Mouse (Mus musculus) bone marrow, adult 2 months (tissue): Measurements from ENCODE around the gene Ube2s. TPM values are rescaled to one million over a fixed set of nuclear protein-coding genes. Genes with fewer than 3 reads are reported as not detected.
"Not testable (repeated sequence)": the region's sequence is repeated elsewhere in the genome, so short reads cannot be mapped to it uniquely, and the experiment has no call there.

Source experiments
- H3K27ac ChIP-seq: fragments of 200-500 bp; 2 replicates; pipeline ENCODE4 v1.5.1; 2012; ENCODE audit warnings: low read depth, mild to moderate bottlenecking, control low read depth, inconsistent platforms, low read length; ENCODE audit not compliant: control insufficient read depth, poor library complexity, insufficient read depth
- H3K4me1 ChIP-seq: fragments of 200-500 bp; 2 replicates; pipeline ENCODE4 v1.6.1; 2011; ENCODE audit warnings: low read length; ENCODE audit not compliant: control insufficient read depth, insufficient read depth
- H3K4me3 ChIP-seq: fragments of 200-500 bp; replicated peaks from 2 replicates; pipeline ENCODE3; 2011; ENCODE audit warnings: mild to moderate bottlenecking, low read depth, low read length, control low read depth; ENCODE audit not compliant: control insufficient read depth
- CTCF ChIP-seq: fragments of 200-500 bp; IDR thresholded peaks from 2 replicates; pipeline ENCODE4 v1.5.1; 2011; ENCODE audit warnings: low read length, control low read depth; ENCODE audit not compliant: control insufficient read depth, insufficient read depth
- POLR2A ChIP-seq: fragments of 200-500 bp; IDR thresholded peaks from 2 replicates; pipeline ENCODE4 v1.6.1; 2011; ENCODE audit warnings: low read depth, mild to moderate bottlenecking, control low read depth, low read length, borderline replicate concordance; ENCODE audit not compliant: control insufficient read depth
- WGBS: fragments of 180-500 bp; shearing (Covaris S2); methylation state at CpG from one replicate; pipeline ENCODE4 v1.1.7; 2018; 5-methylcytosine and 5-hydroxymethylcytosine counted together
- polyA plus RNA-seq: library from polyadenylated mRNA; stranded (reverse); fragments of >200 nt; gene quantifications from 2 replicates; pipeline ENCODE4 v1.2.4, GENCODE M21; 2011; ENCODE audit warnings: low replicate concordance; ENCODE audit not compliant: missing spikeins, insufficient read depth, insufficient read length

Ube2s gene
- polyA plus RNA-seq, 1 experiment, result 367 TPM

DNA sequence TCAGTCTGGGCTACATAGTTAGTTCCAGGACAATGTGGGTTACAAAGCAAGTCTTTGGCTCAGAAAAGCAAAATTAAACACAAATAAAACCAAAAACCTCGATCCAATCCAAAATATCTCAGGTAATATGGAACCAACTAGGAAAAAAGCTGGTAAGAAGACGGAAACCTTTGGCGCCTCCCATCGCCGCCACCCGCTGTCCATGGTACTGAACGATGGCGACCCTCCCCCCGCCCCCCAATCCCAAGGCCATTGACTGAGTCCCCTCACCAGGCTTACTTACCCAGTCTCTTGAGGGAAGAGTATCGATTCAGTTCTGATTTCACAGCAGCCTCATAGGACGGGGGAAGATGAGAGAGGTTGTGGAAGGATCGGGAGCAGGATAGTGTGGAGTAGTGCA lies 18.1 kb upstream of the Ube2s start:
- WGBS, result 13% methylated on average over 12 of the region's 12 CpGs
- Histone ChIP-seq H3K4me3 (no peak overlapping the region), H3K4me1 (no peaks in the 10 kb centered on the region), H3K27ac (no peak overlapping the region)
- TF ChIP-seq POLR2A (no peak), CTCF (no peak)

DNA sequence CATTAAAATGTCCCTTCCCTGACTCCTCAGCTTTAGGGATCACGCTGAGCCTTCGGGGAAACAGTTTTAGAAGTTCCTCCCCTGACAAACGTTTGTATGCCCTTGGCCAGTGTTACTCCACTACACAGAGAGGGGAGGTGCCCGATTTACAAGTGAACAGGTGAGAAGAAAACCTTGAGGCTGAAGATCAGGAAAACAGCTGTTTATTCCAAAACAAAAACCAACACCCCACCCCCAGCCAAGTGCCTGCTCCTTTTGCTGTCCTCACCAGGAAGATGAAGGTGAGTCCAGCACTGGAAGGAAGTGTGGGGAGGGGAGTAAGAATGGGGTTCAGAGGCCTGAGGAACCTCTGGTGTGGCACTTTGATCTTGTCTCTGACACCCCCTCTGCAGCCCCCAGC lies 13.0 kb upstream of the Ube2s start:
- TF ChIP-seq CTCF (no peak), POLR2A (no peak)
- Histone ChIP-seq H3K4me3 (no peak overlapping the region), H3K27ac (no peak overlapping the region), H3K4me1 (no peaks in the 10 kb centered on the region)
- 54% methylated on average over 4 of the region's 4 CpGs for WGBS

DNA sequence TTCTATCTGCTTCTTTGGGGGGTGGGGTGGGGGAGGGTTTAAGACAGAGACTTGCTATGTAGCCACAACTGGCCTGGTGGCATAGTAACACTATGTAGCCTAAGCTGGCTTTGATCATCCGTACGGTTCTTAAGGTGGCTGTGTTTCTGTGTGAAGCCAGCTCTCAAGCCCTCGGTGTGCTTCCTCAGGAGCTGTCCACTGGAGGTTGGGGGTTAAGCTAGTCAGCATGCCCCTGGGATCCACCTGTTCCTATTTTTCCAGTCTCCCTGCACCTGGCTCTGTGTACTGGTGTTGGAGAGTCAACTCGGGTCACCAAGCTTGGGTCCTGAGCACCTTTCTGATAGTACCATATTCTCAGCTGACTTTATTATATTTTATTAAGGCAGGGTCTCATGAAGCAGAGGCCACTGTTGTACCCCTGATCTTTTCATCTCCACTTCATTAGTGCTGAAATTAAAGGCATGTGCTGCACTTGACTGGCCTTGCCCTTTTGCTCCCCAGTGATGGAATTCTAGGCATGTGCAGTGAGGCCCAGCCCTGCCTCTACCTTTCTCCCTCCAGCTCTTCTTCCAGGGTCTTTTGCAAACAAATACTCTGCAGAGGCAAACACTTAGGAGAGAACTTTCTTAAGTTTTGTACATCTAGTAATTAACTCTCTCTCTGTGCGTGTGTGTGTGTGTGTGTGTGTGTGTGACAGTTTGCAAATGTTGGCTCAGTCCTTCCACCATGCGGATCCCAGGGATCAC lies 9.9 kb upstream of the Ube2s start:
- TF ChIP-seq POLR2A, result no peak
- H3K4me1 ChIP-seq, result no peaks in the 10 kb centered on the region
- 80% methylated on average over 6 of the region's 6 CpGs for WGBS
- no peak overlapping the region for H3K27ac ChIP-seq
- no peak overlapping the region for H3K4me3 ChIP-seq

DNA sequence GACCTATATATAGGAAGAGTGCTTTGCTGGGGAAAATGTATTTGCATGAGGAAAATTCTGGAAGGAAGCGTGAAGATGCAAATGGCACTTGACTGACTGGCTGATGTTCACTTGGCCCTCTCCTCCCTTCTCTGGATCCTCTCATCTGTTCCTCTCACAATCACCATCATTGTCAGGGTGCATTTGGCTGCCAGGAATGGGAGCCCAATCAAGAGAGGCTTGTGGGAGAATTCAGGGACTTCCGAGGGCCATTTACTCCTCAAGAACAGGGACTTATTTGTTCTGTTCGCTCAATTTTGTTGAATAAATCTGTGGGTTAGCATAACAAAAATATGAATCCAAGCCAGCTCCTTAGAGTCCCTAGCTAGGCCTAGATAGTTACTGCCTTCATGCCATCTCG lies 9.3 kb upstream of the Ube2s start:
- no peak overlapping the region for H3K4me3 ChIP-seq
- TF ChIP-seq CTCF, result no peak
- TF ChIP-seq POLR2A, result no peak
- WGBS, result 80% methylated on average over 4 of the region's 4 CpGs

DNA sequence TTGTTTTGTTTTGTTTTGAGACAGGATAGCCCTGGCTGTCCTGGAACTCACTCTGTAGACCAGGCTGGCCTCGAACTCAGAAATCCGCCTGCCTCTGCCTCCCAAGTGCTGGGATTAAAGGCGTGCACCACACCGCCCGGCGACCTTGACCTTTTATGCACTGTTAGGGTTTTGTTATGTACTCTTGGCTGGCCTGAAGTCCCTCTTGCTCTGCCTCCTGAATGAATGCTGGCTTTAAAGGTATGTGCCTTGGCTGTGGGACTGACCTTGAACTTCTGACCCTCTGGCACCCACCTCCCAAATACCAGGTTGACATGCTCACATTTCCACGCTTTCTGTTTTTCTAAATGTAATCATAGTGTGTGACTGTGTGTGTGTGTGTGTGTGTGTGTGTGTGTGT lies 8.5 kb upstream of the Ube2s start:
- not testable (repeated sequence) for H3K4me3 ChIP-seq, H3K27ac ChIP-seq, H3K4me1 ChIP-seq
- WGBS, result 82% methylated on average over 7 of the region's 7 CpGs

More for the DNA sequence above, 9.3 kb upstream of the Ube2s start:
- H3K27ac ChIP-seq, result no peak overlapping the region
- no peaks in the 10 kb centered on the region for H3K4me1 ChIP-seq

DNA sequence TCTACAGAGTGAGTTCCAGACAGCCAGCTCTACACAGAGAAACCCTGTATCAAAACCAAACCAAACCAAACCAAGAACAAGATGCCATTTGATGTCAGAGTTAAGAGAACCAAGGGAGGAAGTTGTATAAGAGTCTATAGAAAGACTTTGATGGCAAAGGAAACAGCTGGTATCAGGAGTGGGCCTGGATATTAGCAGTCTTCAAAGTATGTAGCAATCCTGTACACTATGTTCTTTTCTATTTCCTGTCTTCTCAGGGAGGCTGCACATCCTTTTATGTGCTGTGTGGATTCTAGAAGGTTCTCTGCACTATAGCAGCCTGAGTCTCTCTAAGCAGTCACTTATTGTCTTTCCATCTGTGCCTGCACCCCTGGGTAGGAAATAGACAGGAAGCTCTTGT lies 4.2 kb upstream of the Ube2s start:
- Histone ChIP-seq H3K4me3 (no peak overlapping the region), H3K4me1 (no peaks in the 10 kb centered on the region), H3K27ac (no peak overlapping the region)
- TF ChIP-seq POLR2A (no peak), CTCF (no peak)

DNA sequence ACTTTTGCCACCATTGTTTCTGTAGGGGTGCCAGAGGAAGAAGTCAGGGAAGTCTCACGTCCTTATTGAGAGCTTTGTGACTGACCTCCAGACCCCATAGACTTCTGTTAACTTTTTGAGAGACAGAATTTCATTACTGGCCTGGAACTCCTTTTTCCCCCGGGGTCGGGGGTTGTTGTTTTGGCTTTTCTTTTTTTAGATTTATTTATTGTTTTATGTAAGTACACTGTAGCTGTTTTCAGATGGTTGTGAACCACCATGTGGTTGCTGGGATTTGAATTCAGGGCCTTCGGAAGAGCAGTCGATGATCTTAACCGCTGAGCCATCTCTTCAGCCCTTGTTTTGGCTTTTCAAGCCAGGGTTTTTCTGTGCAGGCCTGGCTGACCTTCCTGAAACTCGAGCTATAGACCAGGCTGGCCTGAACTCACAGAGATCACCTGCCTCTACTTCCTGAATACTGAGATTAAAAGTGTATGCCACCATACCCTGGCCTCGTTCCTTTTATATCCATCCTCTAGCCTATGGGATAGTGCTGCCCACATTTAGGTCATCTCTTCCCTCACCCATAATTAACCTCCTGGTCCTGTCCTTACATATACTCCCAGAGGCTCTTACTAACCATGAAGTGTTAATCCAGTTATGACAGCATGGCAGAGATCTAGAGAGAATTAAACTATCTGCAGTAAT lies 858 bp upstream of the Ube2s start:
- TF ChIP-seq CTCF (no peak), POLR2A (no peak)
- H3K4me3 ChIP-seq, result peak overlapping the region; percentile 84
- H3K4me1 ChIP-seq, result peaks cover 1% of the 10 kb centered on the region; the same call in 1 of the 2 replicates
- H3K27ac ChIP-seq, result peak overlapping the region; percentile 93
- WGBS, result 17% methylated on average over 8 of the region's 8 CpGs

DNA sequence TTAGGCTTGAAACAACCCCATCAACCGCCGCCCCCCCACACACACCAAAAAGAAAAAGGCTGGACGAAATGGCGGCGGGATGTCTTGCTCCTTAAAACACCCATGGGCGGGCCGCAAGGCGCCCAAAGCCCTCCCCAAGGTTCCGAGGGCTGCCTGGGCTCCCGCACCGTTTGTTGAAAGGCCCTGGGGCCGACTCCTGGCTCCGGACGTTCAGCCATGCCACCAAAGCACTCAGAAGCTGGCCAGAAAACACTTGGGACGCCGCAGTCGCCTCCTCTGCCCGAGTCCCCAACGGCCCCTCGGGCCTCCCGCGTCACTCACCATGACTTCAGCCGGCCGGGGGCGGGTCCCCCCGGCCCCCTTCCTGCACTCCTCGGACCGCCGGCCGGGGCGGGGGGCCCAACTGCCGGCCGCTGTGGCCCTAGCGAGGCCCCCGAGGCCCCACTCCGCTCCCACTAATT lies 518 bp downstream of the Ube2s start:
- H3K4me1 ChIP-seq, result peaks cover 1% of the 10 kb centered on the region; the same call in 1 of the 2 replicates
- no peak for TF ChIP-seq POLR2A
- TF ChIP-seq CTCF, result no peak
- H3K27ac ChIP-seq, result peak overlapping the region; percentile 93
- under 1% methylated on average over 34 of the region's 36 CpGs for WGBS
- peak overlapping the region; percentile 88 for H3K4me3 ChIP-seq

DNA sequence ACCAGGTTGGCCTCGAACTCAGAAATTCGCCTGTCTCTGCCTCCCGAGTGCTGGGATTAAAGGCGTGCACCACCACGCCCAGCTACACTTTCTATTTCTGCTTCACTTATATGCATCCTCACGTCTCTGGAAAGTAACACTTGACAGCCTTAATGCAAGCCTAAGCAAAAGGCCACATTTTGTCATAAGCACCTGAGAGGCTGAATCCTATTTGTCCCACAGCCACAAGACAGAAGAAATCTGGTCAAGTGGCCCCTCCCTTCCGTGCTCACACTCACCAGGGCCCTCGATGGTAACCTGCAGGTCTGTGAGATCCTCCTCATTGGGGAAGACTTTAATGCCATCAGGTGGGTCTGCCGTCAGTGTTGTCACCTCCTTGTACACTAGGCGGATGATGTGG lies 1.3 kb downstream of the Ube2s start:
- WGBS, result 32% methylated on average over 10 of the region's 10 CpGs
- peak overlapping the region; percentile 88 for H3K4me3 ChIP-seq
- not testable (repeated sequence) for H3K4me1 ChIP-seq
- peak overlapping the region; percentile 93 for H3K27ac ChIP-seq
